Mouse (Mus musculus): Measurements from ENCODE around the gene Zmynd19.
"Not testable (repeated sequence)": the region's sequence is repeated elsewhere in the genome, so short reads cannot be mapped to it uniquely, and the experiment has no call there.

Zmynd19 gene

GRCm38 (mm10) chr2:24942092-24942491 lies 7.5 kb upstream of the Zmynd19 start:
- DNase-seq (ENCODE audit: low spot score) = no peak

DNA sequence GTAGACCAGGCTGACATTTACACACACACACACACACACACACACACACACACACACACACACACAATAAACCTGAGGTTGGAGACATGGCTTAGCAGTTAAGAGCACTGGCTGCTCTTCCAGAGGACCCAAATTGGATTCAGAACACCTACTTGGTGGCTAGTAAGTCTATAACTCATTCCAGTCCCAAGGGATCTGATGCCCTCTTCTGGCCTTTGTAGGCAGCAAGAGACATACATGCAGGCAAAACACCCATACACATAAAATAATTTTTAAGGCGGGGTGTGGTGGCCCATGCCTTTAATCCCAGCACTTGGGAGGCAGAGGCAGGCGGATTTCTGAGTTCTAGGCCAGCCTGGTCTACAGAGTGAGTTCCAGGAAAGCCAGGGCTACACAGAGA lies 5.3 kb upstream of the Zmynd19 start:
- DNase-seq (ENCODE audit: low spot score) = peak; percentile 66

DNA sequence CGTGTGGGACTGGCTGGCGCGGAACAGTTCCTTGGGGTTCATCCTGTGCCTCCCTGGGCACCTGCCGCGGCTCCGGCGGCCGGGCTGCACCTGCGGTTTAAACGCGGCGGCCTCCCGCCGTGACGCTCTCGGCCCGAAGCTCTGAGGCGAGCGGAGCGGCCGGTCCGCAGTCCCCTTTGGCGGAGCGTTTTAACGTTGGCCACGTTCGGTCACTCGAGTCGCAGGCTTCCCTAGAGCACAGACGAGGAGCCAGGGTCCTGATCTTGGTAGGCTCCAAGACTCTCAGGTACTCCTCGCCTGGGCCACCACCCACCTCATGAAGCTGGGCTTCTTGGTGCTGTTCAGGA lies 570 bp downstream of the Zmynd19 start:
- DNase-seq (ENCODE audit: low spot score) = no peak

GRCm38 (mm10) chr2:24952537-24953055 lies 3.0 kb downstream of the Zmynd19 start:
- DNase-seq (ENCODE audit: low spot score) = no peak

GRCm38 (mm10) chr2:24960910-24961309 lies 11.3 kb downstream of the Zmynd19 start:
- peak; percentile 40 for DNase-seq (ENCODE audit: low spot score)

- DNase-seq (ENCODE audit: low spot score) = peak; percentile 86
Measured at GRCm38 (mm10) chr2:24962304-24963000, 12.9 kb downstream of the Zmynd19 start, which contains the start of gene Dph7. Gene Dph7 (plus strand): TSS chr2:24962400.

- DNase-seq (ENCODE audit: low spot score) = no peak
Measured at GRCm38 (mm10) chr2:24970386-24970785, 20.8 kb downstream of the Zmynd19 start.

DNA sequence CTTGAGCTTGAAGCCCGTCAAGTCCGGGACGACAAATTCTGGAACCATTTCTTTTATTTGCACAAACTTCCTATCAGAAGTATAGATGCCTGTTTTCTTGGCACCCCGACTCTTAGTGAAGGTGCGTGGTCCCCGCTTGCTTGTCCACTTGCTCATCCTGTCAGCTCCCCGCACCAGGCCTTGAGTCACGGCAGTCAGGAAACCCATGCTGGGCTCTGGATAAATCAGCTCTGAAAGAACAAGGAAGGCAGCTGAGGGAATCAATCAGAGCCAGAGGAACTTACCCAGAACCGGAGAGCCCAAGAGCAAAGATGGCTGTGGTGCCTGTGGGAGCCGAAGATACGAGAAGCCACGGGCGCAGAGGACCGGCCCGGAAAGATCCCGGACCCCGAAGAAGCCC lies 24.9 kb downstream of the Zmynd19 start:
- DNase-seq (ENCODE audit: low spot score) = not testable (repeated sequence)

- peak; percentile 98 for DNase-seq (ENCODE audit: low spot score)
Measured at GRCm38 (mm10) chr2:24974906-24975703, 25.5 kb downstream of the Zmynd19 start, which contains the start of gene Mrpl41. Gene Mrpl41 (minus strand): TSS chr2:24975098.

GRCm38 (mm10) chr2:24975704-24976297 lies 26.2 kb downstream of the Zmynd19 start, which contains the start of gene Pnpla7:
Gene Pnpla7 (plus strand): TSS chr2:24976033.
- DNase-seq (ENCODE audit: low spot score) = peak; percentile 90

DNA sequence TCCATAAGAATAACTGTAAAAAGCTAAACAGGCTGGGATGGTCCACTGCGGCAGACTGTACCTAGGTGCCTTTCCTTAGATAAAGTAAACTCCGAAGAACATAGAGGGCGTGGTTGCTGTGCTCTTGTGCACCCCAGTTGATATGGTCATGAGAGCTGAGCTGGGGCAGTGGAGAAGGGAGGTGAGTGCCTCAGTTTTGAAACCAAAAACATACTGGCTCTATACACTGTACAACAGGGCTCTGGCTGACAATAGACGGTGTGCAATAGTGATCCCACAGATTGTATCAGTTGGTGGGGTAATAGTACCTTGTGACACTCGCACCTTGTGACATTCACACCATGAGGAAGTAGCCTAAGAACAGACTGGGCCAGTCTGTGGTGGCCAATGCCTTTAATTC lies 27.4 kb downstream of the Zmynd19 start:
- peak; percentile 46 for DNase-seq (ENCODE audit: low spot score)

GRCm38 (mm10) chr2:24987762-24988161 lies 38.2 kb downstream of the Zmynd19 start:
- DNase-seq (ENCODE audit: low spot score) = no peak

DNA sequence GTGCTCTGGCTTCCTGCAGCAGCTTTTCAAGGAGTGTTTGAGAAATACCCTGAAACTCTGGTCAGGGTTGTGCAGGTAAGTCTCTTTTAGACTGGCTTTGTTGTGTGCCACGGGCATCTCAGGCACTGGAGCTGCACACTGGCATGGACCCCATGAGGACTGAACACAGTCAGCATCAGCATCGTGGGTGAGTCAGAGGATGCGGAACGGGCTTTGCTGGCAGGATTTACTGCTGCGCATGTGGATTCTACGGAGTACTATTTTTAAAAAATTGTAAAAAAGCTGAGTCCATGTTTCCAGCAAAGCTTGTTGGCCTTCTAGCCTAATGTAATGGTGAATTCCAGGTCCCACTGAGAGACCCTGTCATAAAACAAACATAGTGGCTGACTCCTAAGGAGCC lies 45.7 kb downstream of the Zmynd19 start:
- DNase-seq (ENCODE audit: low spot score) = no peak

GRCm38 (mm10) chr2:24996471-24996870 lies 46.9 kb downstream of the Zmynd19 start:
- no peak for DNase-seq (ENCODE audit: low spot score)

GRCm38 (mm10) chr2:25000544-25001235 lies 51.1 kb downstream of the Zmynd19 start:
- DNase-seq (ENCODE audit: low spot score) = peak; percentile 16

DNA sequence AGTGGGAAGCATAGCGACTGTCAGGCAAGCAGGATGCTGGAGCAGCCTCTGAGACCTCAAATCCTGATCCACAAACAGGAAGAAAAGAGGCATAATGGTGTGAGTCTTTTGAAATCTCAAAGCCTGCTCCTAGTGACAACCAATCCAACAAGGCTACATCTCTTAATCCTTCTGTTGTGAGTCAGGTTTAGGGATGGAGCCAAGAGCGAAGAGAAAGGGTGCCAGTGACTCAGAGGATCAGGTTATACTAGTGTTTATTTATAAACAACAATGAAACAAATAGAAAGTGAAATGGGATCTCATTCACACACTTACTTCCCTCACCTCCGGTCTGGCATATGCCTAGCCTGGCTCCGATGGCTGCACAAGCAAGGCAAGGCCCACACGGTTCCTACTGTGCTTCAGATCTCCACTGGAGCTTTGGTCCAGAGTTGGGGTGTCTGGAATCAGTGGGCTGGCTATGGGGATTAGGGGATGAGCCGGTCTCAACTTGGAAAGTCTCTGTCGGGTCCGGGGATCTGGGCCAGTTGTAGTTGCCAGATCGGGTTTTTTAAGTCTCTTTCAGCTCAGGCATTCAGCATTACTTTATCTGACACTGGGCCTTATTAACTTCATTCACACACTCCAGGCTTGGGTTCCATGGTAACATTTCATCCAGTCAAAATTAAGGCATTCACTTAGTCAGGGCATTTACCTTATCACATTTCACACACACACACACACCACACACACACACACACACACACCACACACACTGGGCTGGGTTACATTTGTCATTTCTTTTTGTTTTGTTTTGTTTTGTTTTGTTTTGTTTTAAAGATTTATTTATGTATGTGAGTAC lies 54.6 kb downstream of the Zmynd19 start:
- DNase-seq (ENCODE audit: low spot score) = no peak

DNA sequence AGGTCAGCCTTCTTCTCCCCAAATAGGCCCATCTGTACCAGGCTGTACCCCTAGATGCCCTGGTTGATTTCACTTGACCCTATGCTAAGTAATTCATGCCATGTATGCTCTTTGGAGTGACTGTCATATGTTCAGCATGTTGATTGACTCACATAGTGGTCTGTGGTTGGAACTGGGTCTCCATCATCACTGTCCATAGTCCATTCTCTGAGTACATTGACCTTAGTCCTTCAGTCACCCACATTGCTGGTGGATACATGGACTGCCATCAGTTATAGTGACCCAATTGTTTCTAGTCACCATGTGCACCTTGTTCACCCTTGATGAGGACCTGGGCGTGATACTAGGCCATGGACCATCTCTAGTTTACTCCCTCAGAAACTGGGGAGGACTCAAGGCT lies 57.2 kb downstream of the Zmynd19 start:
- no peak for DNase-seq (ENCODE audit: low spot score)

GRCm38 (mm10) chr2:25008250-25008649 lies 58.7 kb downstream of the Zmynd19 start:
- DNase-seq (ENCODE audit: low spot score) = no peak
